Comparison of ENCODE assay signal across 8 mouse cellular contexts in genomic region chr12:8673974-8674306, GRCm38 (mm10). TPM values are rescaled to one million over a fixed set of nuclear protein-coding genes. Genes with fewer than 3 reads are reported as not detected.
DNase-seq lines count a peak whose midpoint lies in the region; ATAC-seq and TF ChIP-seq lines count a peak whose summit lies in the region.

TSS of gene Pum2 (plus strand) at chr12:8674134.

- peak within 1 kb of the TSS; percentile 83 for H3K4me3 ChIP-seq in bone marrow, adult 2 months (replicated peaks; ENCODE audit: control insufficient read depth, low read depth, low read length)
- peak within 1 kb of the TSS; percentile 89 for H3K4me3 ChIP-seq in embryonic facial prominence, embryonic 15.5 days (replicated peaks)
- peak within 1 kb of the TSS; percentile 90 for H3K4me3 ChIP-seq in kidney, embryonic 14.5 days (ENCODE audit: low read length)
- H3K4me3 ChIP-seq in limb, embryonic 15.5 days: peak within 1 kb of the TSS; percentile 85

- peak; percentile 95; the same call in 1 of the 2 replicates for TF ChIP-seq POLR2A in bone marrow, adult 2 months (IDR thresholded peaks at IDR 0.05; ENCODE audit: borderline replicate concordance, control insufficient read depth, low read depth, low read length)

- whole genome bisulfite sequencing in bone marrow, adult 2 months: under 1% methylated on average over 29 of the region's 41 CpGs
- WGBS in embryonic facial prominence, embryonic 15.5 days: under 1% methylated on average over 24 of the region's 41 CpGs
- 0% methylated on average over 25 of the region's 41 CpGs for WGBS in kidney, embryonic 14.5 days
- 1% methylated on average over 26 of the region's 41 CpGs for WGBS in limb, embryonic 15.5 days

- peaks cover 1% of the 10 kb centered on the region; the same call in 1 of the 2 replicates for H3K4me1 ChIP-seq in bone marrow, adult 2 months (ENCODE audit: control insufficient read depth, insufficient read depth, low read length)
- peaks cover 16% of the 10 kb centered on the region for H3K4me1 ChIP-seq in embryonic facial prominence, embryonic 15.5 days
- peaks cover 13% of the 10 kb centered on the region for H3K4me1 ChIP-seq in kidney, embryonic 14.5 days (ENCODE audit: control insufficient read depth, insufficient read depth, low read length)
- peaks cover 20% of the 10 kb centered on the region for H3K4me1 ChIP-seq in limb, embryonic 15.5 days

- peak within 1 kb of the TSS; percentile 65 for H3K4me2 ChIP-seq in embryonic facial prominence, embryonic 15.5 days (replicated peaks)
- peak within 1 kb of the TSS; percentile 55 for H3K4me2 ChIP-seq in kidney, embryonic 14.5 days (replicated peaks; ENCODE audit: low read depth, low read length)
- H3K4me2 ChIP-seq in limb, embryonic 15.5 days: peak within 1 kb of the TSS; percentile 63

- no peaks in the 10 kb centered on the region for H3K36me3 ChIP-seq in embryonic facial prominence, embryonic 15.5 days
- H3K36me3 ChIP-seq in kidney, embryonic 14.5 days (ENCODE audit: control insufficient read depth, insufficient read depth, low read length): no peaks in the 10 kb centered on the region
- H3K36me3 ChIP-seq in limb, embryonic 15.5 days: no peaks in the 10 kb centered on the region

- H3K9me3 ChIP-seq in embryonic facial prominence, embryonic 15.5 days (replicated peaks): no peaks in the 10 kb centered on the region
- H3K9me3 ChIP-seq in kidney, embryonic 14.5 days (ENCODE audit: control insufficient read depth, low read length): no peaks in the 10 kb centered on the region
- H3K9me3 ChIP-seq in limb, embryonic 15.5 days: no peaks in the 10 kb centered on the region

- TF ChIP-seq CTCF in bone marrow, adult 2 months (IDR thresholded peaks at IDR 0.05; ENCODE audit: control insufficient read depth, insufficient read depth, low read length): no peak

- no peaks in the 10 kb centered on the region for H3K27me3 ChIP-seq in embryonic facial prominence, embryonic 15.5 days
- no peaks in the 10 kb centered on the region for H3K27me3 ChIP-seq in kidney, embryonic 14.5 days (ENCODE audit: control insufficient read depth, insufficient read depth, low read length)
- H3K27me3 ChIP-seq in limb, embryonic 15.5 days: no peaks in the 10 kb centered on the region

- peak; percentile 87 for DNase-seq in 416B (ENCODE audit: low read depth)
- DNase-seq in heart, adult 9 months (ENCODE audit: low spot score in 2 of 2): peak; percentile 93 to 94
- peak; percentile 66 to 81 for DNase-seq in monocyte, adult 2 months (ENCODE audit: low read depth in 1 of 2, low spot score in 2 of 2)
- peak; percentile 92 to 93 for DNase-seq in spleen, postnatal 36 days (ENCODE audit: low spot score in 2 of 2)

- H3K27ac ChIP-seq in bone marrow, adult 2 months (ENCODE audit: control insufficient read depth, insufficient read depth, low read depth, low read length, poor library complexity): peak within 1 kb of the TSS; percentile 99
- peak within 1 kb of the TSS; percentile 96 for H3K27ac ChIP-seq in embryonic facial prominence, embryonic 15.5 days (replicated peaks)
- peak within 1 kb of the TSS; percentile 97 for H3K27ac ChIP-seq in kidney, embryonic 14.5 days (ENCODE audit: low read depth, low read length)
- H3K27ac ChIP-seq in limb, embryonic 15.5 days: peak within 1 kb of the TSS; percentile 98

- peak; percentile 96 for ATAC-seq in embryonic facial prominence, embryonic 15.5 days (ENCODE audit: insufficient number of reproducible peaks, low FRiP score, low TSS enrichment, low read depth)
- ATAC-seq in kidney, embryonic 14.5 days (ENCODE audit: low FRiP score, low TSS enrichment): peak; percentile 97
- peak; percentile 97 for ATAC-seq in limb, embryonic 15.5 days (ENCODE audit: insufficient number of reproducible peaks, low FRiP score, low TSS enrichment, low read depth)

- peak within 1 kb of the TSS; percentile 100 for H3K9ac ChIP-seq in embryonic facial prominence, embryonic 15.5 days
- H3K9ac ChIP-seq in kidney, embryonic 14.5 days (ENCODE audit: low read depth, low read length): peak within 1 kb of the TSS; percentile 100
- H3K9ac ChIP-seq in limb, embryonic 15.5 days: peak within 1 kb of the TSS; percentile 99

RNA-seq across cellular contexts. Expression of gene Pum2, which starts in this region (rescaled TPM):
- 26.8 and 34.7 TPM in 2 replicates for polyA plus RNA-seq in bone marrow, adult 2 months (2011; ENCODE audit: insufficient read depth, insufficient read length, low replicate concordance, missing spikeins)
- polyA plus RNA-seq in embryonic facial prominence, embryonic 15.5 days (2015; fragmentation: Nextera tagmentation; extraction: Ambion mirVana): 39.2 and 41.0 TPM in 2 replicates
- polyA plus RNA-seq in kidney, embryonic 14.5 days (2014; fragmentation: Nextera tagmentation; extraction: Ambion mirVana): 62.8 and 71.9 TPM in 2 replicates
- polyA plus RNA-seq in limb, embryonic 15.5 days (2015; fragmentation: Nextera tagmentation; extraction: Ambion mirVana): 36.8 and 43.0 TPM in 2 replicates

Comparison
In these comparisons a context has a peak if more than half of its experiments do, and no peak if none do; other contexts are left out.
1. Peak in every context shown above with its lines: DNase-seq, ATAC-seq, H3K4me3 ChIP-seq and H3K27ac ChIP-seq.